Mouse (Mus musculus): ENCODE data around the gene Olfr813. TPM values are rescaled to one million over a fixed set of nuclear protein-coding genes. Genes with fewer than 3 reads are reported as not detected.

Gene Olfr813
- polyA plus RNA-seq, 1 experiment from 2014 or later, result not detected

Other genes starting within 250 kb of the Olfr813 start
- gene Olfr796, start 242.8 kb upstream of the Olfr813 start, polyA plus RNA-seq (2015; fragmentation: Nextera tagmentation; extraction: Ambion mirVana), result not detected in 2 replicates
- gene Olfr798, start 227.4 kb upstream of the Olfr813 start, polyA plus RNA-seq (2015; fragmentation: Nextera tagmentation; extraction: Ambion mirVana), result not detected in 2 replicates
- not detected in 2 replicates for gene Olfr799, start 217.9 kb upstream of the Olfr813 start, polyA plus RNA-seq (2015; fragmentation: Nextera tagmentation; extraction: Ambion mirVana)
- gene Olfr800, start 197.7 kb upstream of the Olfr813 start, polyA plus RNA-seq (2015; fragmentation: Nextera tagmentation; extraction: Ambion mirVana), result not detected in 2 replicates
- gene Olfr801, start 181.5 kb upstream of the Olfr813 start, polyA plus RNA-seq (2015; fragmentation: Nextera tagmentation; extraction: Ambion mirVana), result 0.02 TPM in 1 of 2 replicates, not detected in the other
- gene Olfr802, start 167.2 kb upstream of the Olfr813 start, polyA plus RNA-seq (2015; fragmentation: Nextera tagmentation; extraction: Ambion mirVana), result 0.06 TPM in 1 of 2 replicates, not detected in the other
- not detected in 2 replicates for gene Olfr803, start 161.1 kb upstream of the Olfr813 start, polyA plus RNA-seq (2015; fragmentation: Nextera tagmentation; extraction: Ambion mirVana)
- gene Olfr804, start 152.2 kb upstream of the Olfr813 start, polyA plus RNA-seq (2015; fragmentation: Nextera tagmentation; extraction: Ambion mirVana), result not detected in 2 replicates
- gene Olfr805, start 126.0 kb upstream of the Olfr813 start, polyA plus RNA-seq (2015; fragmentation: Nextera tagmentation; extraction: Ambion mirVana), result not detected in 2 replicates
- gene Olfr806, start 113.4 kb upstream of the Olfr813 start, polyA plus RNA-seq (2015; fragmentation: Nextera tagmentation; extraction: Ambion mirVana), result not detected in 2 replicates
- gene Olfr807, start 97.6 kb upstream of the Olfr813 start, polyA plus RNA-seq (2015; fragmentation: Nextera tagmentation; extraction: Ambion mirVana), result not detected in 2 replicates
- 0.07 TPM in 1 of 2 replicates, not detected in the other for gene Olfr808, start 89.9 kb upstream of the Olfr813 start, polyA plus RNA-seq (2015; fragmentation: Nextera tagmentation; extraction: Ambion mirVana)
- gene Olfr809, start 80.7 kb upstream of the Olfr813 start, polyA plus RNA-seq (2015; fragmentation: Nextera tagmentation; extraction: Ambion mirVana), result not detected in 2 replicates
- gene Olfr810, start 60.5 kb upstream of the Olfr813 start, polyA plus RNA-seq (2015; fragmentation: Nextera tagmentation; extraction: Ambion mirVana), result not detected in 2 replicates
- gene Olfr811, start 51.0 kb upstream of the Olfr813 start, polyA plus RNA-seq (2015; fragmentation: Nextera tagmentation; extraction: Ambion mirVana), result not detected in 2 replicates
- not detected in 2 replicates for gene Olfr812, start 9.3 kb upstream of the Olfr813 start, polyA plus RNA-seq (2015; fragmentation: Nextera tagmentation; extraction: Ambion mirVana)
- not detected in 2 replicates for gene Olfr814, start 24.5 kb downstream of the Olfr813 start, polyA plus RNA-seq (2015; fragmentation: Nextera tagmentation; extraction: Ambion mirVana)
- gene Olfr815, start 50.5 kb downstream of the Olfr813 start, polyA plus RNA-seq (2015; fragmentation: Nextera tagmentation; extraction: Ambion mirVana), result 0.11 TPM in 1 of 2 replicates, not detected in the other
- not detected in 2 replicates for gene Olfr816, start 60.2 kb downstream of the Olfr813 start, polyA plus RNA-seq (2015; fragmentation: Nextera tagmentation; extraction: Ambion mirVana)
- gene Olfr818, start 93.7 kb downstream of the Olfr813 start, polyA plus RNA-seq (2015; fragmentation: Nextera tagmentation; extraction: Ambion mirVana), result not detected in 2 replicates
- gene Olfr819, start 111.9 kb downstream of the Olfr813 start, polyA plus RNA-seq (2015; fragmentation: Nextera tagmentation; extraction: Ambion mirVana), result not detected in 2 replicates
- not detected in 2 replicates for gene Olfr247, start 120.8 kb downstream of the Olfr813 start, polyA plus RNA-seq (2015; fragmentation: Nextera tagmentation; extraction: Ambion mirVana)
- gene Gm10310, start 129.7 kb downstream of the Olfr813 start, polyA plus RNA-seq (2015; fragmentation: Nextera tagmentation; extraction: Ambion mirVana), result 0.02 TPM in 1 of 2 replicates, not detected in the other
- gene Olfr820, start 157.3 kb downstream of the Olfr813 start, polyA plus RNA-seq (2015; fragmentation: Nextera tagmentation; extraction: Ambion mirVana), result not detected in 2 replicates
- not detected in 2 replicates for gene Olfr821, start 175.0 kb downstream of the Olfr813 start, polyA plus RNA-seq (2015; fragmentation: Nextera tagmentation; extraction: Ambion mirVana)
- 0.04 TPM in 1 of 2 replicates, not detected in the other for gene Olfr822, start 215.8 kb downstream of the Olfr813 start, polyA plus RNA-seq (2015; fragmentation: Nextera tagmentation; extraction: Ambion mirVana)